Mouse (Mus musculus): ENCODE results near the gene Tet2.

DNA sequence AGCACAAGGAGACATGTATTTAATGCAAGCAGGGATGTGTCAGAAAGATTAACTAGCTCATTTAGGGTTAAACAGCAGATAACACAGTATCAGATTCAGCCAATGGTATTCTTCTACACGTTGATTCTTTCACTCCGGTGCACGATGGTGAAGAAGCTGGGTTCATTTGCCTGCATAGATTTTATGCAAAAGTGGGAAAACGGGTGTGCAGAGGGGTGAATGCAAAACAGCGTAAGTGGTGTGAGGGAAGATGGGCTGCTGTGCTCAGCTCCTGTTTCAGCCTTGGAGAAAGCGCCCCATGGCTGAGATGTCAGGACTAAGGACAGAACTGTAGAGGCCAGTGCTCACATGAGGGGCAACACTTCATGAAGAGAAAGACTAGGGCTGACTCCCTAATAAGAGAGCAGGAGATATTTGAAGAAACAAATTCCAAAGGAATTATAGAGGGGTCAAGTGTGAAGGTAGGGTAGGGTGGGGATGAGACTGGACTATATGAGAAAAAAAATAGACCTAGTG, 9.7 kb upstream of the Tet2 start:
- no peak for TF ChIP-seq CTCF (IDR thresholded peaks at IDR 0.05)
- TF ChIP-seq EP300 (IDR thresholded peaks at IDR 0.05) = no peak

Data from lung, postnatal 0 days (tissue).